In genomic region chr19:47561996-47562441, GRCm38 (mm10) we compare ENCODE assay signal across 14 mouse cellular contexts. TPM values are rescaled to one million over a fixed set of nuclear protein-coding genes. Genes with fewer than 3 reads are reported as not detected.
DNase-seq lines count a peak whose midpoint lies in the region; ATAC-seq and TF ChIP-seq lines count a peak whose summit lies in the region.
"Had no signal": no experiment of that assay in that cellular context is flagged by ENCODE, and none has a peak within 500 bp of the region (broad histone marks: within the 10 kb centered on the region; RNA-seq: fewer than 3 reads in every experiment).

No protein-coding gene starts in this region.

- no peak overlapping the region for H3K27ac ChIP-seq in thymus, adult 2 months (ENCODE audit: control insufficient read depth, insufficient read depth, low read length)
- peak overlapping the region; percentile 94 for H3K27ac ChIP-seq in heart, embryonic 16.5 days (ENCODE audit: low read length)

- H3K9me3 ChIP-seq in heart, embryonic 16.5 days (replicated peaks; ENCODE audit: control insufficient read depth, low read length) = no peaks in the 10 kb centered on the region

- no peak overlapping the region for H3K4me2 ChIP-seq in heart, embryonic 16.5 days (ENCODE audit: low read depth, low read length)
- H3K4me2 ChIP-seq: lung, embryonic 14.5 days had no signal

- no peaks in the 10 kb centered on the region for H3K27me3 ChIP-seq in thymus, adult 2 months (ENCODE audit: control insufficient read depth, insufficient read depth, low read length)
- H3K27me3 ChIP-seq in heart, embryonic 16.5 days (ENCODE audit: control insufficient read depth, insufficient read depth, low read length) = no peaks in the 10 kb centered on the region

- H3K9ac ChIP-seq in heart, embryonic 16.5 days (ENCODE audit: low read length) = no peak overlapping the region
- H3K9ac ChIP-seq: lung, embryonic 14.5 days had no signal

- H3K4me3 ChIP-seq in thymus, adult 2 months (ENCODE audit: control insufficient read depth, insufficient read depth, low read length) = no peak overlapping the region
- no peak overlapping the region for H3K4me3 ChIP-seq in heart, embryonic 16.5 days (ENCODE audit: low read length)

- 41% methylated on average over 5 of the region's 5 CpGs for WGBS in thymus, adult 2 months
- WGBS in heart, embryonic 16.5 days = 15% methylated on average over 5 of the region's 5 CpGs

- H3K36me3 ChIP-seq in thymus, adult 2 months (ENCODE audit: control insufficient read depth, insufficient read depth, low read length) = no peaks in the 10 kb centered on the region
- no peaks in the 10 kb centered on the region for H3K36me3 ChIP-seq in heart, embryonic 16.5 days (ENCODE audit: control insufficient read depth, insufficient read depth)

- no peak for TF ChIP-seq POLR2A in thymus, adult 2 months (IDR thresholded peaks at IDR 0.05; ENCODE audit: control insufficient read depth, extremely low read depth, insufficient read depth, low read length, poor library complexity)

- peak; percentile 80 for ATAC-seq in heart, embryonic 16.5 days (replicated peaks; ENCODE audit: extremely low read depth, insufficient read depth, low FRiP score)
- ATAC-seq in monocyte, adult 5-6 weeks (replicated peaks; ENCODE audit: insufficient number of reproducible peaks, low FRiP score, low TSS enrichment, poor library complexity, severe bottlenecking) = no peak
- ATAC-seq: activated CD4-positive, CD25-positive, alpha-beta regulatory T cell, adult 4 months had no signal

- intact Hi-C loops in left cerebral cortex, postnatal 10 days (cut with DNase I) = no loop called here

- H3K4me1 ChIP-seq in thymus, adult 2 months (replicated peaks; ENCODE audit: control insufficient read depth, insufficient read depth, low read length) = peaks cover 2% of the 10 kb centered on the region; the same call in 1 of the 2 replicates
- H3K4me1 ChIP-seq in heart, embryonic 16.5 days (ENCODE audit: control insufficient read depth, insufficient read depth, low read length) = peaks cover 26% of the 10 kb centered on the region

- TF ChIP-seq CTCF in thymus, adult 2 months (IDR thresholded peaks at IDR 0.05; ENCODE audit: borderline replicate concordance, control insufficient read depth, extremely low read depth, insufficient read depth, low read length, poor library complexity) = no peak

- DNase-seq in thymus, postnatal 25 days = peak; percentile 5
- DNase-seq in thymus, adult 2 months = no peak
- DNase-seq in kidney, postnatal 14 days = peak; percentile 62
- DNase-seq in yolk sac, embryonic 10.5 days (ENCODE audit: low spot score) = peak; percentile 47
- DNase-seq in ovary, postnatal 14 days (ENCODE audit: low spot score) = no peak
- DNase-seq in left cerebral cortex, postnatal 10 days (ENCODE audit: extremely low spot score in 1 of 2, low spot score in 2 of 2) = no peak
- DNase-seq: cerebellum, postnatal 36 days; left cerebral cortex, postnatal 4 days; lung, embryonic 14.5 days; midbrain, embryonic 14.5 days; right cerebral cortex, postnatal 14 days had no signal

RNA-seq across cellular contexts. Expression of gene Slk, which starts 17.5 kb away (rescaled TPM):
- polyA plus RNA-seq in thymus, adult 2 months (2012; rRNA removed) = 11.5 and 12.2 TPM in 2 replicates
- 12.5 and 13.0 TPM in 2 replicates for polyA plus RNA-seq in heart, embryonic 16.5 days (2015; fragmentation: Nextera tagmentation; extraction: Ambion mirVana)
- total RNA-seq in monocyte, adult 5-6 weeks (2017) = 258 to 355 TPM (median 327 TPM) in 3 replicates
- 10 to 100 TPM; 35.3 to 36.1 TPM for total RNA-seq in left cerebral cortex, postnatal 10 days (2021)

RNA-seq across cellular contexts. Expression of gene Stn1, which starts 24.7 kb away (rescaled TPM):
- polyA plus RNA-seq in thymus, adult 2 months (2012; rRNA removed) = 24.2 and 24.8 TPM in 2 replicates
- polyA plus RNA-seq in heart, embryonic 16.5 days (2015; fragmentation: Nextera tagmentation; extraction: Ambion mirVana) = 37.3 and 38.5 TPM in 2 replicates
- total RNA-seq in monocyte, adult 5-6 weeks (2017) = 22.0 to 45.7 TPM (median 31.4 TPM) in 3 replicates
- total RNA-seq in left cerebral cortex, postnatal 10 days (2021) = 10 to 100 TPM; 33.9 to 39.4 TPM

Comparison
In these comparisons a context has a peak if more than half of its experiments do, and no peak if none do; other contexts are left out.
1. DNase-seq: peak in thymus, postnatal 25 days (single experiment), kidney, postnatal 14 days (single experiment) and yolk sac, embryonic 10.5 days (single experiment); none in thymus, adult 2 months (single experiment), ovary, postnatal 14 days (single experiment) and left cerebral cortex, postnatal 10 days (0 of 2).